Mouse (Mus musculus) stomach, postnatal 0 days (tissue): ENCODE results near the gene Depdc5. TPM values are rescaled to one million over a fixed set of nuclear protein-coding genes. Genes with fewer than 3 reads are reported as not detected.

Experiments used
- ATAC-seq: fragments of 200-750 bp; cut with Nextera tagmentation; 2 replicates; pipeline ENCODE4 v1.8.0; 2017; ENCODE audit not compliant: low FRiP score, low TSS enrichment
- DNase-seq: peaks from one replicate; pipeline ENCODE4 v3.0.0-alpha.2; 2016; ENCODE audit warnings: low spot score
- H3K27ac ChIP-seq: fragments of 300-500 bp; sonication (generic); replicated peaks from 2 replicates; pipeline ENCODE4 v1.5.1; 2014; ENCODE audit warnings: mild to moderate bottlenecking, control low read depth
- H3K27me3 ChIP-seq: fragments of 300-500 bp; sonication (generic); 2 replicates; pipeline ENCODE4 v1.6.1; 2014; ENCODE audit warnings: low read length; ENCODE audit not compliant: control insufficient read depth, insufficient read depth
- H3K36me3 ChIP-seq: fragments of 300-500 bp; sonication (generic); 2 replicates; pipeline ENCODE4 v1.6.1; 2014; ENCODE audit warnings: low read length, mixed read lengths; ENCODE audit not compliant: control insufficient read depth, insufficient read depth
- H3K4me1 ChIP-seq: fragments of 300-500 bp; sonication (generic); replicated peaks from 2 replicates; pipeline ENCODE4 v1.6.1; 2014; ENCODE audit warnings: antibody characterized with exemption; ENCODE audit not compliant: control insufficient read depth, insufficient read depth
- H3K4me2 ChIP-seq: fragments of 300-500 bp; sonication (generic); replicated peaks from 2 replicates; pipeline ENCODE4 v1.6.1; 2014; ENCODE audit warnings: low read depth, mild to moderate bottlenecking, control low read depth, moderate library complexity
- H3K4me3 ChIP-seq: fragments of 300-500 bp; sonication (generic); 2 replicates; pipeline ENCODE4 v1.5.1; 2014; ENCODE audit warnings: low read depth, low read length, control low read depth
- H3K9ac ChIP-seq: fragments of 300-500 bp; sonication (generic); 2 replicates; pipeline ENCODE4 v1.6.1; 2014; ENCODE audit warnings: mild to moderate bottlenecking, low read length, control low read depth, mixed read lengths
- H3K9me3 ChIP-seq: fragments of 300-500 bp; sonication (generic); 2 replicates; pipeline ENCODE4 v1.6.1; 2016; ENCODE audit warnings: low read length; ENCODE audit not compliant: control insufficient read depth
- CTCF ChIP-seq: IDR thresholded peaks from 2 replicates; pipeline ENCODE4 v1.5.1; 2016; ENCODE audit warnings: antibody characterized with exemption, low read depth, mild to moderate bottlenecking, moderate library complexity
- EP300 ChIP-seq: optimal IDR thresholded peaks from 2 replicates; pipeline ENCODE3; 2016; ENCODE audit warnings: antibody characterized with exemption
- WGBS: fragments of 180-500 bp; shearing (Covaris S2); extraction: QIAGEN DNeasy Blood & Tissue Kit; methylation state at CpG from one replicate; pipeline ENCODE4 v1.1.7; 2014; 5-methylcytosine and 5-hydroxymethylcytosine counted together
- polyA plus RNA-seq: library from polyadenylated mRNA; unstranded; fragments of >200 nt; fragmentation: Nextera tagmentation; extraction: Ambion mirVana; gene quantifications from 2 replicates; pipeline ENCODE4 v1.2.1, GENCODE M21; 2015

The Depdc5 gene
- polyA plus RNA-seq, 1 experiment from 2014 or later, result 4.1 TPM

DNA sequence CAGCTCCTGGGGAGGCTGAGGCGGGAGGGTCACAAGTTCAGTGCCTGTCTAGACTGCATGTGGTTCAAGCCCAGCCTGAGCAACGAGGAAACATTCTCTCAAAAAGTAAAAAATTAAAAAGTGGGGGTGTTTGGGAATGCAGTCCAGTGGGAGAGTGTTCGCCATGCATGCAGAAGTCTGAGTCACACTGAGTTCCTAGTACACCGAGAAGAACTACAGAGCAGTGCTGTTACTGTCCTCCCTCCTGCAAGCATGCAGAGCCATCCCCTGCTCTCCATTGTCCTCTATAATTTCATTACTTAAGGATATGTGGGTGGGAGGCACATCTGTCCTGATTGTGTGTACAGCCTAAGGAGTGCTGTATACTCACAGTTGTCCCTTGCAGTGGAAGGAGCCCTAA is 59.4 kb downstream of the Depdc5 start:
- DNase-seq (no peak), ATAC-seq (no peak)
- TF ChIP-seq CTCF (no peak), EP300 (no peak)
- Histone ChIP-seq H3K9me3 (no peaks in the 10 kb centered on the region), H3K27me3 (no peaks in the 10 kb centered on the region), H3K9ac (no peak overlapping the region), H3K4me2 (no peak overlapping the region), H3K36me3 (peaks cover 22% of the 10 kb centered on the region), H3K4me1 (no peaks in the 10 kb centered on the region), H3K27ac (no peak overlapping the region), H3K4me3 (no peak overlapping the region)
- WGBS, result 90% methylated on average over 4 of the region's 4 CpGs

- Histone ChIP-seq H3K4me1 (no peaks in the 10 kb centered on the region), H3K27ac (no peak overlapping the region), H3K4me3 (no peak overlapping the region), H3K9me3 (no peaks in the 10 kb centered on the region), H3K9ac (no peak overlapping the region), H3K36me3 (peaks cover 18% of the 10 kb centered on the region), H3K4me2 (no peak overlapping the region), H3K27me3 (no peaks in the 10 kb centered on the region)
- 51% methylated on average over 2 of the region's 2 CpGs for WGBS
- DNase-seq, result no peak
- 0 out of 2 replicates have a peak, but pooled peaks have one; percentile 53 for ATAC-seq
- TF ChIP-seq CTCF (no peak), EP300 (no peak)
Observed at GRCm38 (mm10) chr5:32930761-32931160, 67.3 kb downstream of the Depdc5 start.

DNA sequence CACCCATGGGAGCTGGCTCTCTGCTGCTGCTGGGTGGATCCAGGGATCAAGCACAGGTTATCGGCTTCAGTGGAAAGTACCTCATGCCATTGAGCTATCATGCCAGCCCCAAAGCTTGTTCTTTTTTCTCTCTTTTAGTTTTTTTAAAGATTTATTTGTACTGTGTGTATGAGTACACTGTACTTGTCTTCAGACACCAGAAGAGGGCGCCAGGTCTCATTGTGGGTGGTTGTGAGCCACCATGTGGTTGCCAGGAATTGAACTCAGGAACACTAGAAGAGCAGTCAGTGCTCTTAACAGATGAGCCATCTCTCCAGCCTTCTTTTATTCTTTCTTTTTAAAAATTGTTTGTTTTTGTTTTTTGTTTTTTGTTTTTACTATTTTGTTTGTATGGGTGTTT is 71.2 kb downstream of the Depdc5 start:
- no peak overlapping the region for H3K27ac ChIP-seq
- no peaks in the 10 kb centered on the region for H3K27me3 ChIP-seq
- H3K4me1 ChIP-seq, result no peaks in the 10 kb centered on the region
- ATAC-seq (no peak), DNase-seq (no peak)
- no peaks in the 10 kb centered on the region for H3K9me3 ChIP-seq
- 53% methylated on average over 2 of the region's 2 CpGs for WGBS
- TF ChIP-seq CTCF, result peak; percentile 58
- TF ChIP-seq EP300, result no peak
- H3K9ac ChIP-seq, result no peak overlapping the region
- no peak overlapping the region for H3K4me3 ChIP-seq
- peaks cover 17% of the 10 kb centered on the region for H3K36me3 ChIP-seq
- H3K4me2 ChIP-seq, result no peak overlapping the region

- no peaks in the 10 kb centered on the region for H3K4me1 ChIP-seq
- ATAC-seq (no peak), DNase-seq (no peak)
- H3K36me3 ChIP-seq, result peaks cover 20% of the 10 kb centered on the region
- WGBS, result 83% methylated on average over 7 of the region's 7 CpGs
- no peak overlapping the region for H3K9ac ChIP-seq
- H3K27me3 ChIP-seq, result no peaks in the 10 kb centered on the region
- H3K4me2 ChIP-seq, result no peak overlapping the region
- no peak overlapping the region for H3K4me3 ChIP-seq
- H3K9me3 ChIP-seq, result no peaks in the 10 kb centered on the region
- TF ChIP-seq CTCF (no peak), EP300 (no peak)
- H3K27ac ChIP-seq, result no peak overlapping the region
Observed at GRCm38 (mm10) chr5:32940586-32940985, 77.1 kb downstream of the Depdc5 start.

DNA sequence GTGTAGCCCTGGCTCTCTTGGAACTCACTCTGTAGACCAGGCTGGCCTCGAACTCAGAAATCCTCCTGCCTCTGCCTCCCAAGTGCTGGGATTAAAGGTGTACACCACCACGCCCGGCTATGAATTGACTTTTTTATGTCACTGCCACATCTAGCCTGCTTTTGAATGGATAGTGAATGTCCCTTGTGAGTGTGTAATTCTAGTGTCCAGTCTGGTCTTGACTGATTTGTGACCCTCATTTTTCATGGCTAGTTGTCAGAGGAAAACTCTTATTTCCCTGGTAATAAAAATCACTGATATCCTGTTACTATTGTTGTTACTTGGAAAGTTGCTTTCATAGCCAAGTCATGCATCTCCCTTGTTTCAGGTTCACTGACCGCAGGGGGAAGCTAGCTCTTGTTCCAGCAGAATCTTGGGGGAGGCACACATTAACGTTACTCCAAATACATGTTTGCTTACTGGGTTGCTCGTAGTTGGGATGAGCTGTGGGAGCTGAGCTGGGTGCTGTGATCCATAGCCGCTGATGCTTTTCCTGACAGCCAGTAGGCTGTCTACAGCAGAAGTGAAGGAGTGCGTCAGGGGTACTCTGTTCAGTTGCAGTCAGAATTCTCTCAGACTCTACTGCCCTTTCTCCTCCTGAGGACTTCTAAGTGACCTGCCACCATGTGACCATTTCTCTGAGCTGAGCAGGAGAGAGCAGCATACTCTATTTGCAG is 77.9 kb downstream of the Depdc5 start:
- Histone ChIP-seq H3K27me3 (no peaks in the 10 kb centered on the region), H3K9me3 (no peaks in the 10 kb centered on the region), H3K4me3 (no peak overlapping the region), H3K27ac (no peak overlapping the region), H3K4me1 (no peaks in the 10 kb centered on the region), H3K9ac (no peak overlapping the region), H3K4me2 (no peak overlapping the region), H3K36me3 (peaks cover 20% of the 10 kb centered on the region)
- ATAC-seq, result no peak
- TF ChIP-seq EP300, result no peak
- TF ChIP-seq CTCF, result no peak
- WGBS, result 93% methylated on average over 8 of the region's 8 CpGs
- no peak for DNase-seq

DNA sequence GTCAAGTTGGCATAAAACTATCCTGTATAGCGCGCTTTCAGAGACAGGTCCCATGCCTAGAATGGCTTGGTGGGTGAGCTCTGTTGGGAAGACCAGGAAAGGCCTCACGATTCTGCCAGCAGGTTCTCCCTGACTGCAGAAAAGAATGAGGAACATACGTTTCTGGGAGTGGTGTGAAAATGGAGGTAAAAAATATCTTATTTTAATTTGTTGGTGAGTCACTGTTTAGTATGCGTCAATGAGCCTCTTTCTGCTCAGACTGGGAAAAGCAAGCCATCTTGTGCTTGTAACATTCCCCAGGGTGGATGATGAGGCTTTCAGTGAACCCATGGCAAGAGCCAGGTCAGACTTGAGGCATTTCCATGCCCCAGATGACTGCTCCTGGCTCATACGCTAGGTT is 86.6 kb downstream of the Depdc5 start:
- 94% methylated on average over 6 of the region's 6 CpGs for WGBS
- no peaks in the 10 kb centered on the region for H3K9me3 ChIP-seq
- H3K9ac ChIP-seq, result no peak overlapping the region

More for the DNA sequence above, 86.6 kb downstream of the Depdc5 start:
- H3K4me2 ChIP-seq, result no peak overlapping the region
- DNase-seq, result no peak
- no peak overlapping the region for H3K4me3 ChIP-seq
- peaks cover 8% of the 10 kb centered on the region; the same call in 1 of the 2 replicates for H3K36me3 ChIP-seq
- ATAC-seq, result no peak
- H3K27ac ChIP-seq, result no peak overlapping the region
- H3K4me1 ChIP-seq, result no peaks in the 10 kb centered on the region
- H3K27me3 ChIP-seq, result no peaks in the 10 kb centered on the region
- no peak for TF ChIP-seq CTCF
- no peak for TF ChIP-seq EP300
